Mouse (Mus musculus): ENCODE measurements around the gene Rsad2.

DNA sequence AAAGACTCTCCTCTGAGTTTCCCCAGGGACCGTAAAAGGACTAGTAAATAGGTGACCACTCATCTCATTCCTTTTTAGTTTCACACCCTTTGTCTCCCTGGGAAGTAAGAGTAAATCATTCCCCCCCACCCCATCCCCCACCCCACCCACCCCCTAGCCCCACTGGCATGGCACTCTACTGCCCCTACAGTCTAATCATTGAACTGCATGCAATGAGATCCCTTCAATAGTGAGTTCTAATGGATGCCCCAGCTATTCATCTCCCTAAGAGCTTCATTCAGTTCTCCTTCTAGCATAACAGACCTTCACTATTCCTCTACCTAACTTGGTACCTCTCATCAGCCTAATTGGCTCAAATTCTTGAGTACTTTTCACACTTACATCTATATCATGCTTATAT, 33.7 kb upstream of the Rsad2 start:
- TF ChIP-seq CTCF (IDR thresholded peaks at IDR 0.05; ENCODE audit: control insufficient read depth, insufficient read depth, insufficient read length) (no peak), USF1 (IDR thresholded peaks at IDR 0.05; ENCODE audit: low read depth) (no peak), MYOG (IDR thresholded peaks at IDR 0.05; ENCODE audit: control insufficient read depth, extremely low read depth, insufficient read length) (no peak), MAX (IDR thresholded peaks at IDR 0.05) (no peak), CEBPB (IDR thresholded peaks at IDR 0.05; ENCODE audit: low read depth) (no peak), FOSL1 (IDR thresholded peaks at IDR 0.05; ENCODE audit: insufficient read depth, low read length, poor library complexity, severe bottlenecking) (no peak), MYOD1 (IDR thresholded peaks at IDR 0.05; ENCODE audit: control insufficient read depth, insufficient read length, low read depth) (no peak)

Measured in C2C12 (cell line).